Mouse (Mus musculus): ENCODE measurements around the gene Smurf2. TPM values are rescaled to one million over a fixed set of nuclear protein-coding genes. Genes with fewer than 3 reads are reported as not detected.

The Smurf2 gene
- 16.4 and 17.6 TPM in 2 replicates for polyA plus RNA-seq (2015; fragmentation: Nextera tagmentation; extraction: Ambion mirVana)

GRCm38 (mm10) chr11:106920551-106921379 lies at the start of gene Smurf2:
Smurf2 (minus strand) TSS chr11:106920715.
- Histone ChIP-seq H3K4me3 (ENCODE audit: low read length) (peak within 1 kb of the TSS; percentile 91), H3K36me3 (ENCODE audit: control insufficient read depth, insufficient read depth, low read length) (no peaks in the 10 kb centered on the region), H3K9me3 (ENCODE audit: control insufficient read depth, low read length) (no peaks in the 10 kb centered on the region), H3K27ac (ENCODE audit: low read length) (peak within 1 kb of the TSS; percentile 97), H3K4me2 (ENCODE audit: low read depth, low read length) (peak within 1 kb of the TSS; percentile 73), H3K9ac (ENCODE audit: low read length) (peak within 1 kb of the TSS; percentile 97), H3K4me1 (replicated peaks; ENCODE audit: control insufficient read depth, insufficient read depth, low read length) (peaks cover 14% of the 10 kb centered on the region; the same call in 1 of the 2 replicates), H3K27me3 (ENCODE audit: control insufficient read depth, insufficient read depth, low read depth, low read length) (no peaks in the 10 kb centered on the region)
- ATAC-seq (ENCODE audit: low read depth), result peak; percentile 97
- 6% methylated on average over 20 of the region's 72 CpGs for WGBS

- no peaks in the 10 kb centered on the region for H3K36me3 ChIP-seq (ENCODE audit: control insufficient read depth, insufficient read depth, low read length)
- H3K4me1 ChIP-seq (replicated peaks; ENCODE audit: control insufficient read depth, insufficient read depth, low read length), result peaks cover 12% of the 10 kb centered on the region
- no peaks in the 10 kb centered on the region for H3K9me3 ChIP-seq (ENCODE audit: control insufficient read depth, low read length)
- no peak overlapping the region for H3K4me3 ChIP-seq (ENCODE audit: low read length)
- H3K9ac ChIP-seq (ENCODE audit: low read length), result no peak overlapping the region
- WGBS, result 54% methylated on average over 8 of the region's 8 CpGs
- no peaks in the 10 kb centered on the region for H3K27me3 ChIP-seq (ENCODE audit: control insufficient read depth, insufficient read depth, low read depth, low read length)
- peak; percentile 95 for ATAC-seq (ENCODE audit: low read depth)
- no peak overlapping the region for H3K4me2 ChIP-seq (ENCODE audit: low read depth, low read length)
- H3K27ac ChIP-seq (ENCODE audit: low read length), result peak overlapping the region; percentile 82; the same call in 1 of the 2 replicates
These were observed 49.3 kb upstream of the Smurf2 start for GRCm38 (mm10) chr11:106969798-106970197.

GRCm38 (mm10) chr11:106967630-106968029 lies 47.1 kb upstream of the Smurf2 start:
- Histone ChIP-seq H3K9ac (ENCODE audit: low read length) (no peak overlapping the region), H3K9me3 (ENCODE audit: control insufficient read depth, low read length) (no peaks in the 10 kb centered on the region), H3K27me3 (ENCODE audit: control insufficient read depth, insufficient read depth, low read depth, low read length) (no peaks in the 10 kb centered on the region), H3K27ac (ENCODE audit: low read length) (peak overlapping the region; percentile 58), H3K4me2 (ENCODE audit: low read depth, low read length) (no peak overlapping the region), H3K4me3 (ENCODE audit: low read length) (no peak overlapping the region), H3K4me1 (replicated peaks; ENCODE audit: control insufficient read depth, insufficient read depth, low read length) (peaks cover 12% of the 10 kb centered on the region), H3K36me3 (ENCODE audit: control insufficient read depth, insufficient read depth, low read length) (no peaks in the 10 kb centered on the region)
- 29% methylated on average over 10 of the region's 10 CpGs for WGBS
- peak; percentile 46; the same call in 1 of the 2 replicates for ATAC-seq (ENCODE audit: low read depth)

GRCm38 (mm10) chr11:106965881-106966280 lies 45.4 kb upstream of the Smurf2 start:
- Histone ChIP-seq H3K4me2 (ENCODE audit: low read depth, low read length) (no peak overlapping the region), H3K9me3 (ENCODE audit: control insufficient read depth, low read length) (no peaks in the 10 kb centered on the region), H3K9ac (ENCODE audit: low read length) (no peak overlapping the region), H3K27me3 (ENCODE audit: control insufficient read depth, insufficient read depth, low read depth, low read length) (no peaks in the 10 kb centered on the region), H3K4me1 (replicated peaks; ENCODE audit: control insufficient read depth, insufficient read depth, low read length) (peaks cover 28% of the 10 kb centered on the region), H3K36me3 (ENCODE audit: control insufficient read depth, insufficient read depth, low read length) (no peaks in the 10 kb centered on the region), H3K27ac (ENCODE audit: low read length) (no peak overlapping the region), H3K4me3 (ENCODE audit: low read length) (no peak overlapping the region)
- 86% methylated on average over 4 of the region's 4 CpGs for WGBS
- no peak for ATAC-seq (ENCODE audit: low read depth)

GRCm38 (mm10) chr11:106962310-106962709 lies 41.8 kb upstream of the Smurf2 start:
- 69% methylated on average over 9 of the region's 9 CpGs for WGBS
- no peak overlapping the region for H3K9ac ChIP-seq (ENCODE audit: low read length)

GRCm38 (mm10) chr11:106961471-106962081 lies 41.1 kb upstream of the Smurf2 start:
- Histone ChIP-seq H3K4me2 (ENCODE audit: low read depth, low read length) (no peak overlapping the region), H3K27me3 (ENCODE audit: control insufficient read depth, insufficient read depth, low read depth, low read length) (no peaks in the 10 kb centered on the region), H3K9me3 (ENCODE audit: control insufficient read depth, low read length) (no peaks in the 10 kb centered on the region), H3K4me1 (replicated peaks; ENCODE audit: control insufficient read depth, insufficient read depth, low read length) (peaks cover 22% of the 10 kb centered on the region), H3K9ac (ENCODE audit: low read length) (0 out of 2 replicates have a peak overlapping the region, but pooled peaks have one; percentile 17), H3K36me3 (ENCODE audit: control insufficient read depth, insufficient read depth, low read length) (no peaks in the 10 kb centered on the region), H3K27ac (ENCODE audit: low read length) (peak overlapping the region; percentile 90), H3K4me3 (ENCODE audit: low read length) (no peak overlapping the region)
- ATAC-seq (ENCODE audit: low read depth), result peak; percentile 73
- 31% methylated on average over 13 of the region's 13 CpGs for WGBS

More at GRCm38 (mm10) chr11:106962310-106962709, 41.8 kb upstream of the Smurf2 start:
- peaks cover 23% of the 10 kb centered on the region for H3K4me1 ChIP-seq (replicated peaks; ENCODE audit: control insufficient read depth, insufficient read depth, low read length)
- no peak for ATAC-seq (ENCODE audit: low read depth)
- peak overlapping the region; percentile 90 for H3K27ac ChIP-seq (ENCODE audit: low read length)
- H3K36me3 ChIP-seq (ENCODE audit: control insufficient read depth, insufficient read depth, low read length), result no peaks in the 10 kb centered on the region
- H3K4me3 ChIP-seq (ENCODE audit: low read length), result no peak overlapping the region
- H3K4me2 ChIP-seq (ENCODE audit: low read depth, low read length), result no peak overlapping the region
- H3K9me3 ChIP-seq (ENCODE audit: control insufficient read depth, low read length), result no peaks in the 10 kb centered on the region
- no peaks in the 10 kb centered on the region for H3K27me3 ChIP-seq (ENCODE audit: control insufficient read depth, insufficient read depth, low read depth, low read length)

GRCm38 (mm10) chr11:106959121-106959520 lies 38.6 kb upstream of the Smurf2 start:
- no peaks in the 10 kb centered on the region for H3K27me3 ChIP-seq (ENCODE audit: control insufficient read depth, insufficient read depth, low read depth, low read length)
- H3K4me1 ChIP-seq (replicated peaks; ENCODE audit: control insufficient read depth, insufficient read depth, low read length), result peaks cover 22% of the 10 kb centered on the region
- no peaks in the 10 kb centered on the region for H3K36me3 ChIP-seq (ENCODE audit: control insufficient read depth, insufficient read depth, low read length)
- WGBS, result 88% methylated on average over 5 of the region's 5 CpGs
- no peak for ATAC-seq (ENCODE audit: low read depth)
- no peak overlapping the region for H3K4me3 ChIP-seq (ENCODE audit: low read length)
- no peak overlapping the region for H3K4me2 ChIP-seq (ENCODE audit: low read depth, low read length)
- no peak overlapping the region for H3K9ac ChIP-seq (ENCODE audit: low read length)
- no peak overlapping the region for H3K27ac ChIP-seq (ENCODE audit: low read length)
- H3K9me3 ChIP-seq (ENCODE audit: control insufficient read depth, low read length), result no peaks in the 10 kb centered on the region

GRCm38 (mm10) chr11:106958407-106959071 lies 38.0 kb upstream of the Smurf2 start:
- Histone ChIP-seq H3K27ac (ENCODE audit: low read length) (peak overlapping the region; percentile 74; the same call in 1 of the 2 replicates), H3K4me1 (replicated peaks; ENCODE audit: control insufficient read depth, insufficient read depth, low read length) (peaks cover 22% of the 10 kb centered on the region), H3K9ac (ENCODE audit: low read length) (no peak overlapping the region), H3K36me3 (ENCODE audit: control insufficient read depth, insufficient read depth, low read length) (no peaks in the 10 kb centered on the region), H3K9me3 (ENCODE audit: control insufficient read depth, low read length) (no peaks in the 10 kb centered on the region), H3K4me3 (ENCODE audit: low read length) (no peak overlapping the region), H3K27me3 (ENCODE audit: control insufficient read depth, insufficient read depth, low read depth, low read length) (no peaks in the 10 kb centered on the region), H3K4me2 (ENCODE audit: low read depth, low read length) (no peak overlapping the region)
- WGBS, result 69% methylated on average over 6 of the region's 6 CpGs
- ATAC-seq (ENCODE audit: low read depth), result no peak
